Mouse (Mus musculus) layer of hippocampus, postnatal 10 days (tissue): ENCODE data around the gene Cdyl. TPM values are rescaled to one million over a fixed set of nuclear protein-coding genes. Genes with fewer than 3 reads are reported as not detected.

Experiments
- DNase-seq, 2 experiments: peaks; one replicate each; pipeline ENCODE4 v3.0.0; 2021; ENCODE audit warnings: low spot score in 2 of 2
- total RNA-seq, 2 experiments: library from RNA; stranded (reverse); gene quantifications; 2 replicates each; pipeline ENCODE4 v1.2.3; 2021

Gene Cdyl
- total RNA-seq, 2 experiments from 2014 or later, result 11.8 to 11.9 TPM

GRCm38 (mm10) chr13:35686273-35686672 lies 26.6 kb downstream of the Cdyl start:
- DNase-seq, result no peak

- DNase-seq, result no peak
These were observed 29.9 kb downstream of the Cdyl start for GRCm38 (mm10) chr13:35689560-35689959.

- DNase-seq, result no peak
These were observed 58.0 kb downstream of the Cdyl start for GRCm38 (mm10) chr13:35717658-35718057.

GRCm38 (mm10) chr13:35719581-35719980 lies 59.9 kb downstream of the Cdyl start:
- DNase-seq, result no peak

- DNase-seq, result no peak
These were observed 63.4 kb downstream of the Cdyl start for GRCm38 (mm10) chr13:35723073-35723472.

- no peak for DNase-seq
These were observed 66.4 kb downstream of the Cdyl start for GRCm38 (mm10) chr13:35726025-35726424.

- DNase-seq, result no peak
These were observed 72.5 kb downstream of the Cdyl start for GRCm38 (mm10) chr13:35732131-35732530.

- DNase-seq, result no peak
These were observed 73.4 kb downstream of the Cdyl start for GRCm38 (mm10) chr13:35732891-35733596.

GRCm38 (mm10) chr13:35737565-35737964 lies 77.9 kb downstream of the Cdyl start:
- DNase-seq, result no peak

GRCm38 (mm10) chr13:35738210-35738609 lies 78.6 kb downstream of the Cdyl start:
- no peak for DNase-seq

GRCm38 (mm10) chr13:35739473-35739872 lies 79.8 kb downstream of the Cdyl start:
- no peak for DNase-seq

- peak in 1 of 2 experiments; percentile 66 for DNase-seq
These were observed 80.8 kb downstream of the Cdyl start for GRCm38 (mm10) chr13:35740301-35741039.

GRCm38 (mm10) chr13:35741040-35741619 lies 81.5 kb downstream of the Cdyl start:
- DNase-seq, result peak; percentile 79 to 90

GRCm38 (mm10) chr13:35741620-35742421 lies 82.2 kb downstream of the Cdyl start:
- DNase-seq, result peak; percentile 52 to 62

GRCm38 (mm10) chr13:35742696-35743095 lies 83.1 kb downstream of the Cdyl start:
- DNase-seq, result no peak

- no peak for DNase-seq
These were observed 83.6 kb downstream of the Cdyl start for GRCm38 (mm10) chr13:35743196-35743595.

- no peak for DNase-seq
These were observed 89.6 kb downstream of the Cdyl start for GRCm38 (mm10) chr13:35749194-35749593.

- no peak for DNase-seq
These were observed 90.0 kb downstream of the Cdyl start for GRCm38 (mm10) chr13:35749680-35750079.

GRCm38 (mm10) chr13:35752046-35752445 lies 92.4 kb downstream of the Cdyl start:
- no peak for DNase-seq

GRCm38 (mm10) chr13:35755002-35755401 lies 95.4 kb downstream of the Cdyl start:
- no peak for DNase-seq

- no peak for DNase-seq
These were observed 96.1 kb downstream of the Cdyl start for GRCm38 (mm10) chr13:35755655-35756283.
